Comparison of ENCODE assay signal across 10 mouse cellular contexts in the genomic region with DNA sequence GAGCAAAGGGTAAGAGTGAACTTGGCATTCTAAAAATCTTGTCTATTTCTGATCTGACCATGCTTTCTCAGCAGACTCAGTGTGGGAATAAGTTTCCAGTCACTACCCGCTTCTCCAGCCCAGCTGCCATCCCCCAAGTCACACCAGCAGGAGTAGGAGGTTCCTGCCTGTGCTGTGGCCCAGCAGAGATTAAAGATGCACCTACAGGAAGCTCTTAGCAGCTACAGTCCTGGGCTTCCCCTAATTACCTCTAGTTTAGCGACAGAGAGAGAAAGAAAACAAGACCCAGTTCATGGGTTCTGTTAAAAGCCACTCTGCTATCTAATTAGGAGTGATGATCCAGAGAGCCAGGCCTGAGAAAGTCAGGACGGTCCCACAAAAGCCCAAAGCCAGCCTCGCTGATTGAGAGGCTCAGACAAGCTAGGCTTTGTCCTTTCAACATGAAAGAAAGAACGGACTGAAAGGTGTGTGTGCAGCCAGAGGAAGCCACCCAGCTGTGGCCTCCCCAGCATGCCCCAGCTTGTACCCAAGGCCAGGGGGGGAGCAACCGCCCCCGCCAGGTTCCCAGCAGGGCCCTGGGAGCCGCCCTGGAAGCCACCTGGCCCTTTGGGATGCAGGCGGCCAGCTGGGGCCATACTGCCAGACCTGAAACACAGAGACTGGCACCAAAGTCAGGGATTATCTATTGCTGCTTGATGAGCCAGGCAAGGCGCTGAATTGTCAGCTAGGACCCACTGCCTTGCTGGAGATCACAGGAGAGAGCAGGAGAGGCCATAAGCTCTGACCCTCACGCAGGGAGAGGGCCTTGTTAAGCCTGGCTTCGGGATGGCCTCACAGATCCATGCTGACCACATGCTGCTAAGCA. TPM values are rescaled to one million over a fixed set of nuclear protein-coding genes. Genes with fewer than 3 reads are reported as not detected.
DNase-seq lines count a peak whose midpoint lies in the region; ATAC-seq lines count a peak whose summit lies in the region.
"Had no signal": no experiment of that assay in that cellular context is flagged by ENCODE, and none has a peak within 500 bp of the region (broad histone marks: within the 10 kb centered on the region; RNA-seq: fewer than 3 reads in every experiment).

No protein-coding gene starts in this region.

- H3K9me3 ChIP-seq in kidney, embryonic 14.5 days (ENCODE audit: control insufficient read depth, low read length), result no peaks in the 10 kb centered on the region
- H3K9me3 ChIP-seq in hindbrain, embryonic 12.5 days (replicated peaks), result no peaks in the 10 kb centered on the region
- H3K9me3 ChIP-seq in midbrain, embryonic 15.5 days, result no peaks in the 10 kb centered on the region

- no peak for ATAC-seq in kidney, embryonic 14.5 days (ENCODE audit: low FRiP score, low TSS enrichment)
- ATAC-seq in hindbrain, embryonic 12.5 days (ENCODE audit: low FRiP score), result no peak
- no peak for ATAC-seq in midbrain, embryonic 15.5 days (replicated peaks)
- ATAC-seq in granulocyte monocyte progenitor cell, adult 5-6 weeks (replicated peaks; ENCODE audit: poor library complexity, severe bottlenecking), result no peak

- peak overlapping the region; percentile 67 for H3K9ac ChIP-seq in kidney, embryonic 14.5 days (ENCODE audit: low read depth, low read length)
- peak overlapping the region; percentile 13; the same call in 1 of the 2 replicates for H3K9ac ChIP-seq in hindbrain, embryonic 12.5 days
- no peak overlapping the region for H3K9ac ChIP-seq in midbrain, embryonic 15.5 days

- no peaks in the 10 kb centered on the region for H3K36me3 ChIP-seq in kidney, embryonic 14.5 days (ENCODE audit: control insufficient read depth, insufficient read depth, low read length)
- H3K36me3 ChIP-seq in hindbrain, embryonic 12.5 days, result no peaks in the 10 kb centered on the region
- H3K36me3 ChIP-seq in midbrain, embryonic 15.5 days (replicated peaks), result no peaks in the 10 kb centered on the region

- no peak for DNase-seq in kidney, postnatal 14 days
- DNase-seq in MN1 (ENCODE audit: low spot score), result peak; percentile 43
- DNase-seq in adrenal gland, postnatal 36 days, result no peak
- no peak for DNase-seq in gastrocnemius, postnatal 4 days (ENCODE audit: low spot score in 2 of 2)
- DNase-seq: cerebellum, postnatal 14 days; kidney, postnatal 25 days had no signal

- 24% methylated on average over 12 of the region's 12 CpGs for WGBS in kidney, embryonic 14.5 days
- WGBS in hindbrain, embryonic 12.5 days, result 8% methylated on average over 12 of the region's 12 CpGs
- WGBS in midbrain, embryonic 15.5 days, result 12% methylated on average over 12 of the region's 12 CpGs

- H3K4me2 ChIP-seq in kidney, embryonic 14.5 days (replicated peaks; ENCODE audit: low read depth, low read length), result peak overlapping the region; percentile 91
- H3K4me2 ChIP-seq in hindbrain, embryonic 12.5 days (replicated peaks), result peak overlapping the region; percentile 83
- peak overlapping the region; percentile 81 for H3K4me2 ChIP-seq in midbrain, embryonic 15.5 days

- peak overlapping the region; percentile 25 for H3K27ac ChIP-seq in kidney, embryonic 14.5 days (ENCODE audit: low read depth, low read length)
- H3K27ac ChIP-seq in hindbrain, embryonic 12.5 days, result 0 out of 2 replicates have a peak overlapping the region, but pooled peaks have one; percentile 8
- H3K27ac ChIP-seq in midbrain, embryonic 15.5 days, result no peak overlapping the region

- peaks cover 3% of the 10 kb centered on the region; the same call in 1 of the 2 replicates for H3K27me3 ChIP-seq in kidney, embryonic 14.5 days (ENCODE audit: control insufficient read depth, insufficient read depth, low read length)
- H3K27me3 ChIP-seq in hindbrain, embryonic 12.5 days, result peaks cover 96% of the 10 kb centered on the region
- peaks cover 73% of the 10 kb centered on the region for H3K27me3 ChIP-seq in midbrain, embryonic 15.5 days (replicated peaks)

- H3K4me1 ChIP-seq in kidney, embryonic 14.5 days (ENCODE audit: control insufficient read depth, insufficient read depth, low read length), result peaks cover 50% of the 10 kb centered on the region
- peaks cover 80% of the 10 kb centered on the region for H3K4me1 ChIP-seq in hindbrain, embryonic 12.5 days
- H3K4me1 ChIP-seq in midbrain, embryonic 15.5 days, result peaks cover 58% of the 10 kb centered on the region

- peak overlapping the region; percentile 63 for H3K4me3 ChIP-seq in kidney, embryonic 14.5 days (ENCODE audit: low read length)
- H3K4me3 ChIP-seq in hindbrain, embryonic 12.5 days, result peak overlapping the region; percentile 8
- 0 out of 2 replicates have a peak overlapping the region, but pooled peaks have one; percentile 5 for H3K4me3 ChIP-seq in midbrain, embryonic 15.5 days

RNA-seq across cellular contexts. Expression of a gene that starts 2.6 kb away (rescaled TPM):
- 49.3 and 54.2 TPM in 2 replicates for polyA plus RNA-seq in kidney, embryonic 14.5 days (2014; fragmentation: Nextera tagmentation; extraction: Ambion mirVana)
- polyA plus RNA-seq in hindbrain, embryonic 12.5 days (2016; fragmentation: Nextera tagmentation; extraction: Ambion mirVana), result 18.3 and 19.0 TPM in 2 replicates
- polyA plus RNA-seq in midbrain, embryonic 15.5 days (2015; fragmentation: Nextera tagmentation; extraction: Ambion mirVana), result 14.3 and 17.2 TPM in 2 replicates
- total RNA-seq in adrenal gland, postnatal 36 days (2021), result 10 to 100 TPM; 30.1 to 68.2 TPM
- 1 to 10 TPM; 3.7 to 3.8 TPM for total RNA-seq in gastrocnemius, postnatal 4 days (2021)
- total RNA-seq in granulocyte monocyte progenitor cell, adult 5-6 weeks (2014; fragmentation: Nextera tagmentation), result not detected in 2 replicates
- total RNA-seq in granulocyte monocyte progenitor cell, adult 5-6 weeks (2017), result not detected in 2 replicates

RNA-seq across cellular contexts. Expression of a gene that starts 39.9 kb away (rescaled TPM):
- 0.17 and 0.34 TPM in 2 replicates for polyA plus RNA-seq in kidney, embryonic 14.5 days (2014; fragmentation: Nextera tagmentation; extraction: Ambion mirVana)
- polyA plus RNA-seq in hindbrain, embryonic 12.5 days (2016; fragmentation: Nextera tagmentation; extraction: Ambion mirVana), result 0.50 and 0.93 TPM in 2 replicates
- 1.4 TPM in 2 replicates for polyA plus RNA-seq in midbrain, embryonic 15.5 days (2015; fragmentation: Nextera tagmentation; extraction: Ambion mirVana)
- total RNA-seq in adrenal gland, postnatal 36 days (2021), result not detected
- not detected for total RNA-seq in gastrocnemius, postnatal 4 days (2021)
- total RNA-seq in granulocyte monocyte progenitor cell, adult 5-6 weeks (2014; fragmentation: Nextera tagmentation), result not detected in 2 replicates
- total RNA-seq in granulocyte monocyte progenitor cell, adult 5-6 weeks (2017), result not detected in 2 replicates

Comparison
In these comparisons a context has a peak if more than half of its experiments do, and no peak if none do; other contexts are left out.
1. H3K4me3 ChIP-seq: peak in every context shown above with its lines; median percentile 63 in kidney, embryonic 14.5 days; 8 in hindbrain, embryonic 12.5 days; 5 in midbrain, embryonic 15.5 days.
2. RNA of a gene that starts 2.6 kb away (total RNA-seq): 30.1 to 68.2 TPM in adrenal gland, postnatal 36 days; 3.7 to 3.8 TPM in gastrocnemius, postnatal 4 days and not detected in granulocyte monocyte progenitor cell, adult 5-6 weeks; every median in the first group is over 4 times any median in the second.
3. Peak in every context shown above with its lines, with median percentiles within 50 percentile points of each other: H3K4me2 ChIP-seq.